Mouse (Mus musculus) central nervous system, embryonic 14 days (tissue): ENCODE data around the gene Hs2st1. TPM values are rescaled to one million over a fixed set of nuclear protein-coding genes. Genes with fewer than 3 reads are reported as not detected.

Experiments
- polyA plus RNA-seq: library from polyadenylated mRNA; depleted of rRNA; stranded (reverse); fragments of >200 nt; gene quantifications from 2 replicates; pipeline ENCODE4 v1.2.3, GENCODE M21; 2012; rRNA removed

The Hs2st1 gene
- 26.1 and 28.4 TPM in 2 replicates for polyA plus RNA-seq

GRCm38 (mm10) chr3:144570047-144570815 lies at the start of gene Hs2st1, which contains the start of gene Selenof:
Gene Hs2st1 (minus strand): TSS chr3:144570181.
Gene Selenof (plus strand): TSS chr3:144570304.

Other genes with a start within 250 kb of the Hs2st1 start
- gene Selenof, start 123 bp upstream of the Hs2st1 start, polyA plus RNA-seq, result 309 and 334 TPM in 2 replicates
- gene Sh3glb1, start 150.2 kb upstream of the Hs2st1 start, polyA plus RNA-seq, result 33.4 and 35.6 TPM in 2 replicates
- 0.58 and 1.3 TPM in 2 replicates for gene Clca3a1, start 190.8 kb upstream of the Hs2st1 start, polyA plus RNA-seq
- 0.17 and 0.38 TPM in 2 replicates for gene Clca3a2, start 249.3 kb upstream of the Hs2st1 start, polyA plus RNA-seq